Mouse (Mus musculus) granulocyte monocyte progenitor cell, adult 5-6 weeks (primary cell): ENCODE measurements at regions not wholly inside any gene's neighbourhood (a gene's known extent, or its start where the extent isn't known, plus 50 kb on each side); places are given as distances from the start of the nearest gene placed in this dataset.

Experiments used
- ATAC-seq: replicated peaks from 2 replicates; pipeline ENCODE4 v1.8.0; 2016; ENCODE audit warnings: mild to moderate bottlenecking, moderate TSS enrichment, inconsistent platforms; ENCODE audit not compliant: poor library complexity, severe bottlenecking

GRCm38 (mm10) chr6:147752301-147752700, 276.7 kb downstream of the Ccdc91 start:
- no peak for ATAC-seq

GRCm38 (mm10) chr6:147753828-147754227, 278.2 kb downstream of the Ccdc91 start:
- ATAC-seq: no peak

- no peak for ATAC-seq
These were observed 280.3 kb downstream of the Ccdc91 start for GRCm38 (mm10) chr6:147755750-147756523.

- no peak for ATAC-seq
These were observed 283.9 kb downstream of the Ccdc91 start for GRCm38 (mm10) chr6:147759485-147759884.

- ATAC-seq: no peak
These were observed 284.5 kb downstream of the Ccdc91 start for GRCm38 (mm10) chr6:147760113-147760512.

- ATAC-seq: no peak
These were observed 281.8 kb upstream of the Far2 start for GRCm38 (mm10) chr6:147765241-147765640.

GRCm38 (mm10) chr6:147769180-147769579, 277.9 kb upstream of the Far2 start:
- no peak for ATAC-seq

GRCm38 (mm10) chr6:147770034-147770433, 277.0 kb upstream of the Far2 start:
- no peak for ATAC-seq

GRCm38 (mm10) chr6:147771411-147771810, 275.6 kb upstream of the Far2 start:
- ATAC-seq: no peak

GRCm38 (mm10) chr6:147773904-147774303, 273.2 kb upstream of the Far2 start:
- no peak for ATAC-seq

GRCm38 (mm10) chr6:147774626-147775025, 272.4 kb upstream of the Far2 start:
- ATAC-seq: no peak

GRCm38 (mm10) chr6:147779466-147779865, 267.6 kb upstream of the Far2 start:
- ATAC-seq: no peak

GRCm38 (mm10) chr6:147784249-147784648, 262.8 kb upstream of the Far2 start:
- ATAC-seq: no peak

GRCm38 (mm10) chr6:147784854-147785253, 262.2 kb upstream of the Far2 start:
- ATAC-seq: no peak

- ATAC-seq: no peak
These were observed 259.0 kb upstream of the Far2 start for GRCm38 (mm10) chr6:147788095-147788494.

- 0 out of 2 replicates have a peak, but pooled peaks have one; percentile 5 for ATAC-seq
These were observed 257.9 kb upstream of the Far2 start for GRCm38 (mm10) chr6:147789112-147789511.

GRCm38 (mm10) chr6:147793811-147794210, 253.2 kb upstream of the Far2 start:
- ATAC-seq: no peak

- no peak for ATAC-seq
These were observed 252.7 kb upstream of the Far2 start for GRCm38 (mm10) chr6:147794351-147794750.

GRCm38 (mm10) chr6:147799009-147799727, 247.9 kb upstream of the Far2 start:
- peak; percentile 90 for ATAC-seq

- no peak for ATAC-seq
These were observed 247.2 kb upstream of the Far2 start for GRCm38 (mm10) chr6:147799861-147800260.

GRCm38 (mm10) chr6:147800846-147801245, 246.2 kb upstream of the Far2 start:
- no peak for ATAC-seq

GRCm38 (mm10) chr6:147803893-147804292, 243.2 kb upstream of the Far2 start:
- no peak for ATAC-seq
